Comparison of ENCODE assay signal across 8 mouse cellular contexts in genomic region chr19:40678532-40679307, GRCm38 (mm10).
DNase-seq lines count a peak whose midpoint lies in the region; ATAC-seq lines count a peak whose summit lies in the region.

No protein-coding gene starts in this region.

- peak; percentile 60 for DNase-seq in urinary bladder, postnatal 14 days (ENCODE audit: low spot score)
- no peak for DNase-seq in urinary bladder, postnatal 4 days (ENCODE audit: low spot score in 2 of 2)
- DNase-seq in gastrocnemius, postnatal 10 days: peak; percentile 50
- DNase-seq in intestine, embryonic 14.5 days (ENCODE audit: low spot score): no peak
- DNase-seq in lung, postnatal 25 days (ENCODE audit: low spot score): peak; percentile 89
- no peak for DNase-seq in frontal cortex, adult 2 months (ENCODE audit: extremely low spot score in 1 of 2, low spot score in 1 of 2)
- no peak for DNase-seq in MN1 (ENCODE audit: low spot score)
- no peak for DNase-seq in urinary bladder, adult 2 months (ENCODE audit: low spot score)

- no peak for ATAC-seq in intestine, embryonic 14.5 days (replicated peaks; ENCODE audit: low FRiP score, low TSS enrichment, low read depth)

- WGBS in intestine, embryonic 14.5 days: 24% methylated on average over 17 of the region's 17 CpGs

- no peak overlapping the region for H3K4me3 ChIP-seq in intestine, embryonic 14.5 days (ENCODE audit: low read depth, low read length)

- H3K9me3 ChIP-seq in intestine, embryonic 14.5 days (ENCODE audit: control insufficient read depth, low read length): no peaks in the 10 kb centered on the region

- H3K4me2 ChIP-seq in intestine, embryonic 14.5 days (ENCODE audit: low read length): peak overlapping the region; percentile 32

- H3K36me3 ChIP-seq in intestine, embryonic 14.5 days (ENCODE audit: control insufficient read depth, insufficient read depth, low read length): no peaks in the 10 kb centered on the region

- H3K27ac ChIP-seq in intestine, embryonic 14.5 days (ENCODE audit: low read depth): peak overlapping the region; percentile 43

- H3K4me1 ChIP-seq in intestine, embryonic 14.5 days (replicated peaks; ENCODE audit: control insufficient read depth, insufficient read depth, low read length): peaks cover 9% of the 10 kb centered on the region; the same call in 1 of the 2 replicates

- H3K9ac ChIP-seq in intestine, embryonic 14.5 days (ENCODE audit: low read length): no peak overlapping the region

- no peaks in the 10 kb centered on the region for H3K27me3 ChIP-seq in intestine, embryonic 14.5 days (replicated peaks; ENCODE audit: control insufficient read depth, insufficient read depth, low read length)

Comparison
In these comparisons a context has a peak if more than half of its experiments do, and no peak if none do; other contexts are left out.
1. DNase-seq: peak in urinary bladder, postnatal 14 days (single experiment), gastrocnemius, postnatal 10 days (single experiment) and lung, postnatal 25 days (single experiment); none in urinary bladder, postnatal 4 days (0 of 2), intestine, embryonic 14.5 days (single experiment), frontal cortex, adult 2 months (0 of 2), MN1 (single experiment) and urinary bladder, adult 2 months (single experiment).